Mouse (Mus musculus) heart, embryonic 10.5 days (tissue): ENCODE measurements around the gene Alpl. TPM values are rescaled to one million over a fixed set of nuclear protein-coding genes. Genes with fewer than 3 reads are reported as not detected.

Experiments used
- DNase-seq: peaks from one replicate; pipeline ENCODE4 v3.0.0-alpha.2; 2017; ENCODE audit warnings: low spot score
- H3K27ac ChIP-seq: fragments of 300-500 bp; sonication (generic); 2 replicates; pipeline ENCODE4 v1.5.1; 2016; ENCODE audit warnings: mild to moderate bottlenecking
- H3K27me3 ChIP-seq: fragments of 300-500 bp; sonication (generic); 2 replicates; pipeline ENCODE4 v1.6.1; 2016; ENCODE audit warnings: mild to moderate bottlenecking; ENCODE audit not compliant: poor library complexity, insufficient read depth, severe bottlenecking
- H3K36me3 ChIP-seq: fragments of 300-500 bp; sonication (generic); 2 replicates; pipeline ENCODE4 v1.6.1; 2016; ENCODE audit warnings: mild to moderate bottlenecking, moderate library complexity
- H3K4me1 ChIP-seq: fragments of 300-500 bp; sonication (generic); 2 replicates; pipeline ENCODE4 v1.6.1; 2016; ENCODE audit warnings: mild to moderate bottlenecking
- H3K4me3 ChIP-seq: fragments of 300-500 bp; sonication (generic); 2 replicates; pipeline ENCODE4 v1.5.1; 2016; ENCODE audit warnings: mild to moderate bottlenecking, moderate library complexity
- H3K9me3 ChIP-seq: fragments of 300-500 bp; sonication (generic); 2 replicates; pipeline ENCODE4 v1.6.1; 2016; ENCODE audit warnings: mild to moderate bottlenecking, moderate library complexity
- WGBS: fragments of 180-500 bp; shearing (Covaris S2); methylation state at CpG from one replicate; pipeline ENCODE4 v1.1.7; 2016; 5-methylcytosine and 5-hydroxymethylcytosine counted together
- polyA plus RNA-seq: library from polyadenylated mRNA; unstranded; fragments of >200 nt; fragmentation: Nextera tagmentation; extraction: Ambion mirVana; gene quantifications from 2 replicates; pipeline ENCODE4 v1.2.1, GENCODE M21; 2016

The Alpl gene
- polyA plus RNA-seq, 1 experiment from 2014 or later, result 4.5 TPM

GRCm38 (mm10) chr4:137762886-137763285 is 33.3 kb downstream of the Alpl start:
- no peak for DNase-seq
- 84% methylated on average over 9 of the region's 9 CpGs for WGBS
- Histone ChIP-seq H3K27me3 (0 out of 2 replicates have a peak, but pooled peaks cover under 1% of the 10 kb centered on the region), H3K4me3 (no peak overlapping the region), H3K4me1 (peaks cover 27% of the 10 kb centered on the region), H3K27ac (no peak overlapping the region), H3K9me3 (no peaks in the 10 kb centered on the region), H3K36me3 (no peaks in the 10 kb centered on the region)

GRCm38 (mm10) chr4:137754446-137754845 is 41.7 kb downstream of the Alpl start:
- WGBS, result 64% methylated on average over 2 of the region's 2 CpGs
- DNase-seq, result no peak
- Histone ChIP-seq H3K4me3 (no peak overlapping the region), H3K27me3 (peaks cover 11% of the 10 kb centered on the region; the same call in 1 of the 2 replicates), H3K36me3 (no peaks in the 10 kb centered on the region), H3K9me3 (no peaks in the 10 kb centered on the region), H3K4me1 (peaks cover 39% of the 10 kb centered on the region), H3K27ac (no peak overlapping the region)

- H3K9me3 ChIP-seq, result no peaks in the 10 kb centered on the region
- H3K27me3 ChIP-seq, result peaks cover 11% of the 10 kb centered on the region; the same call in 1 of the 2 replicates
- no peaks in the 10 kb centered on the region for H3K36me3 ChIP-seq
- peaks cover 39% of the 10 kb centered on the region for H3K4me1 ChIP-seq
- H3K27ac ChIP-seq, result no peak overlapping the region
- no peak overlapping the region for H3K4me3 ChIP-seq
- no peak for DNase-seq
- WGBS, result 76% methylated on average over 7 of the region's 7 CpGs
These were observed 43.0 kb downstream of the Alpl start for GRCm38 (mm10) chr4:137753199-137753598.

- H3K4me3 ChIP-seq, result no peak overlapping the region
- WGBS, result 78% methylated on average over 15 of the region's 15 CpGs
- peaks cover 11% of the 10 kb centered on the region; the same call in 1 of the 2 replicates for H3K27me3 ChIP-seq
- H3K27ac ChIP-seq, result peak overlapping the region; percentile 75
- DNase-seq, result no peak
- H3K4me1 ChIP-seq, result peaks cover 38% of the 10 kb centered on the region
- no peaks in the 10 kb centered on the region for H3K36me3 ChIP-seq
- no peaks in the 10 kb centered on the region for H3K9me3 ChIP-seq
These were observed 43.7 kb downstream of the Alpl start for GRCm38 (mm10) chr4:137752471-137752870.

GRCm38 (mm10) chr4:137751717-137752116 is 44.5 kb downstream of the Alpl start:
- Histone ChIP-seq H3K27me3 (peaks cover 11% of the 10 kb centered on the region; the same call in 1 of the 2 replicates), H3K36me3 (no peaks in the 10 kb centered on the region), H3K4me3 (0 out of 2 replicates have a peak overlapping the region, but pooled peaks have one; percentile 1), H3K27ac (peak overlapping the region; percentile 75), H3K4me1 (peaks cover 33% of the 10 kb centered on the region), H3K9me3 (no peaks in the 10 kb centered on the region)
- DNase-seq, result no peak
- 50% methylated on average over 9 of the region's 9 CpGs for WGBS

- peaks cover 33% of the 10 kb centered on the region for H3K4me1 ChIP-seq
- H3K9me3 ChIP-seq, result no peaks in the 10 kb centered on the region
- H3K4me3 ChIP-seq, result 0 out of 2 replicates have a peak overlapping the region, but pooled peaks have one; percentile 1
- H3K27ac ChIP-seq, result peak overlapping the region; percentile 75
- peak; percentile 94 for DNase-seq
- H3K36me3 ChIP-seq, result no peaks in the 10 kb centered on the region
- 50% methylated on average over 8 of the region's 8 CpGs for WGBS
- peaks cover 11% of the 10 kb centered on the region; the same call in 1 of the 2 replicates for H3K27me3 ChIP-seq
These were observed 44.9 kb downstream of the Alpl start for GRCm38 (mm10) chr4:137751310-137751709.

GRCm38 (mm10) chr4:137750121-137750520 is 46.1 kb downstream of the Alpl start:
- DNase-seq, result no peak
- Histone ChIP-seq H3K9me3 (no peaks in the 10 kb centered on the region), H3K27me3 (peaks cover 4% of the 10 kb centered on the region; the same call in 1 of the 2 replicates), H3K4me1 (peaks cover 33% of the 10 kb centered on the region), H3K27ac (peak overlapping the region; percentile 75; the same call in 1 of the 2 replicates), H3K4me3 (no peak overlapping the region), H3K36me3 (no peaks in the 10 kb centered on the region)
- 65% methylated on average over 9 of the region's 9 CpGs for WGBS

GRCm38 (mm10) chr4:137749680-137750079 is 46.5 kb downstream of the Alpl start:
- Histone ChIP-seq H3K36me3 (no peaks in the 10 kb centered on the region), H3K27ac (0 out of 2 replicates have a peak overlapping the region, but pooled peaks have one; percentile 62), H3K9me3 (no peaks in the 10 kb centered on the region), H3K27me3 (peaks cover 4% of the 10 kb centered on the region; the same call in 1 of the 2 replicates), H3K4me3 (no peak overlapping the region), H3K4me1 (peaks cover 33% of the 10 kb centered on the region)
- 71% methylated on average over 9 of the region's 9 CpGs for WGBS
- no peak for DNase-seq

GRCm38 (mm10) chr4:137748726-137749125 is 47.5 kb downstream of the Alpl start:
- Histone ChIP-seq H3K4me3 (no peak overlapping the region), H3K27me3 (peaks cover 7% of the 10 kb centered on the region; the same call in 1 of the 2 replicates), H3K4me1 (peaks cover 33% of the 10 kb centered on the region), H3K36me3 (no peaks in the 10 kb centered on the region), H3K27ac (0 out of 2 replicates have a peak overlapping the region, but pooled peaks have one; percentile 6), H3K9me3 (no peaks in the 10 kb centered on the region)
- WGBS, result 56% methylated on average over 4 of the region's 4 CpGs
- no peak for DNase-seq

GRCm38 (mm10) chr4:137747590-137747989 is 48.6 kb downstream of the Alpl start:
- H3K4me1 ChIP-seq, result peaks cover 28% of the 10 kb centered on the region
- H3K36me3 ChIP-seq, result no peaks in the 10 kb centered on the region
- H3K4me3 ChIP-seq, result no peak overlapping the region
- WGBS, result 74% methylated on average over 5 of the region's 5 CpGs
- H3K9me3 ChIP-seq, result no peaks in the 10 kb centered on the region
- no peak overlapping the region for H3K27ac ChIP-seq
- peaks cover 11% of the 10 kb centered on the region; the same call in 1 of the 2 replicates for H3K27me3 ChIP-seq
- DNase-seq, result no peak

- WGBS, result 82% methylated on average over 9 of the region's 9 CpGs
- H3K27ac ChIP-seq, result no peak overlapping the region
- DNase-seq, result no peak
- no peaks in the 10 kb centered on the region for H3K36me3 ChIP-seq
- H3K4me3 ChIP-seq, result no peak overlapping the region
- H3K27me3 ChIP-seq, result peaks cover 11% of the 10 kb centered on the region; the same call in 1 of the 2 replicates
- peaks cover 23% of the 10 kb centered on the region for H3K4me1 ChIP-seq
- H3K9me3 ChIP-seq, result no peaks in the 10 kb centered on the region
These were observed 49.1 kb downstream of the Alpl start for GRCm38 (mm10) chr4:137747091-137747490.

- peaks cover 11% of the 10 kb centered on the region; the same call in 1 of the 2 replicates for H3K27me3 ChIP-seq
- DNase-seq, result no peak
- WGBS, result 66% methylated on average over 13 of the region's 13 CpGs
- no peak overlapping the region for H3K4me3 ChIP-seq
- no peaks in the 10 kb centered on the region for H3K9me3 ChIP-seq
- no peaks in the 10 kb centered on the region for H3K36me3 ChIP-seq
- peaks cover 2% of the 10 kb centered on the region; the same call in 1 of the 2 replicates for H3K4me1 ChIP-seq
- no peak overlapping the region for H3K27ac ChIP-seq
These were observed 51.7 kb downstream of the Alpl start for GRCm38 (mm10) chr4:137744433-137744918.

- H3K9me3 ChIP-seq, result no peaks in the 10 kb centered on the region
- no peaks in the 10 kb centered on the region for H3K36me3 ChIP-seq
- peaks cover 11% of the 10 kb centered on the region; the same call in 1 of the 2 replicates for H3K27me3 ChIP-seq
- no peak overlapping the region for H3K27ac ChIP-seq
- no peak overlapping the region for H3K4me3 ChIP-seq
- no peak for DNase-seq
- peaks cover 5% of the 10 kb centered on the region; the same call in 1 of the 2 replicates for H3K4me1 ChIP-seq
- 58% methylated on average over 7 of the region's 7 CpGs for WGBS
These were observed 52.4 kb downstream of the Alpl start for GRCm38 (mm10) chr4:137743791-137744190.
